Mouse (Mus musculus): ENCODE data around the gene Rasgrf1.

DNA sequence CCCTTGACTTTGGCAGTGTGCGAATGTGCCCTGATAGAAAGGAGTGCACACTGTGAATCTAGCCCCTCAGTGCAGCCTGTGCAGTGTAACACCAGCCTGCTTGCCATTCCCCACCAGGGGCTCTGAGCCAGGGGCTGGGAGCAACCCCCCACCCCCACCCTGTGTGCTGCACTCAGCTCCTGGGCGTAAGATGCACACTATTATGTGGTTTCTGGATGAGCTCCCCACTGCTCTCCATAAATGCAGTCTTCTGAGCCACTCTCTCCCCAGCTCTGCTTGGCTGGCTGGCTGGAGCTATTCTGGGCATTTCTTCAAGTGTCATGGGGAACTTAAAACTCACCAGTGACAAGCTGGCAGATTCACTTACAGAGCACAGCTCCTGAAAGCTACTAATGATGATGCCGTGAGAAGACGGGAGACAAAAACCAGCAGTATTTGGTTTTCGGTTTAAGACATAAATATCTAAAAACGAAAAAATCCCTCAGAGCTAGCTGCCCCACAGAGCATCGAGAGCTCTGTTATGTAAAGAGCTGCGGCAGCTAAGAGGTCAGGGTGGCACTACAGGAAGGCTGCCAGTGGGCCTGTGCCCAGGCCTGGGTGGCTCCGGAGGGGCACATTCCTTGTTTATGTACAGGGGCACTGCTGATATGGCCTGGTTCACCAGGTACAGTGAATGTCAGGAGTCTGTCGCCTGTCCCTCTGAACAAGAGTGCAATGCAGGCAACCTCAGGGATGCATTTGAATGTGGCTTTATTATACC is 18.0 kb upstream of the Rasgrf1 start:
- no peak for TF ChIP-seq POLR2A (IDR thresholded peaks at IDR 0.05; ENCODE audit: borderline replicate concordance, extremely low read depth, insufficient read depth, insufficient read length, poor library complexity, severe bottlenecking)
- TF ChIP-seq CTCF (IDR thresholded peaks at IDR 0.05; ENCODE audit: borderline replicate concordance, extremely low read depth, insufficient read depth, insufficient read length) = no peak
